Mouse (Mus musculus): Measurements from ENCODE around the gene Nrp1. TPM values are rescaled to one million over a fixed set of nuclear protein-coding genes. Genes with fewer than 3 reads are reported as not detected.

Gene Nrp1
- polyA plus RNA-seq, 1 experiment from 2014 or later, result 62.7 TPM

- no peak overlapping the region for H3K9ac ChIP-seq
- H3K4me1 ChIP-seq (replicated peaks), result no peaks in the 10 kb centered on the region
- H3K36me3 ChIP-seq, result peaks cover 11% of the 10 kb centered on the region; the same call in 1 of the 2 replicates
- WGBS, result 77% methylated on average over 1 of the region's 1 CpGs
- no peaks in the 10 kb centered on the region for H3K27me3 ChIP-seq (replicated peaks)
- no peak overlapping the region for H3K4me2 ChIP-seq (replicated peaks)
- no peak overlapping the region for H3K27ac ChIP-seq
- no peak for ATAC-seq
- H3K9me3 ChIP-seq, result no peaks in the 10 kb centered on the region
- no peak overlapping the region for H3K4me3 ChIP-seq (replicated peaks)
Observed at GRCm38 (mm10) chr8:128431082-128431481, 72.7 kb downstream of the Nrp1 start.

DNA sequence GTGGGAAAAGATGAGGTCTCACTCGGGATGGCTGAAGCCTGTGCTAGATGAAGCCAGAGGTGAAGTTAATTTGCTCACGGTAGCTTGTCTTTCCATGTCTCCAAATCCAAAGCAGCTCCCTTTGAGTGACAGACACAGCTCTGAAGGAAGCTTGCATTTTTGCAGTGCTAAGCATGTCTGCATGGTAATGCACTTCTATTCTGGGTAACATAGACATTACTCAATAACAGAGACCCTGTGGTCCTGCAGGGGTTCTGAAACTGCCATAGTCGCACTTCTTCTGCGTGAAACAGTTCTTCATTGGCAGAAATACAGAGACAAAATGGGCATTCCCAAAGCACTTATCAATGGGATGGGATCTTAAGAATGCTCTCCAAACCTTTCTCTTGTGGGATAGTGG, 77.3 kb downstream of the Nrp1 start:
- no peaks in the 10 kb centered on the region for H3K4me1 ChIP-seq (replicated peaks)
- no peak overlapping the region for H3K4me3 ChIP-seq (replicated peaks)
- H3K9ac ChIP-seq, result no peak overlapping the region
- ATAC-seq, result no peak
- H3K36me3 ChIP-seq, result 0 out of 2 replicates have a peak, but pooled peaks cover 9% of the 10 kb centered on the region
- no peak overlapping the region for H3K4me2 ChIP-seq (replicated peaks)
- no peak overlapping the region for H3K27ac ChIP-seq
- no peaks in the 10 kb centered on the region for H3K9me3 ChIP-seq
- WGBS, result 68% methylated on average over 4 of the region's 4 CpGs
- H3K27me3 ChIP-seq (replicated peaks), result no peaks in the 10 kb centered on the region

DNA sequence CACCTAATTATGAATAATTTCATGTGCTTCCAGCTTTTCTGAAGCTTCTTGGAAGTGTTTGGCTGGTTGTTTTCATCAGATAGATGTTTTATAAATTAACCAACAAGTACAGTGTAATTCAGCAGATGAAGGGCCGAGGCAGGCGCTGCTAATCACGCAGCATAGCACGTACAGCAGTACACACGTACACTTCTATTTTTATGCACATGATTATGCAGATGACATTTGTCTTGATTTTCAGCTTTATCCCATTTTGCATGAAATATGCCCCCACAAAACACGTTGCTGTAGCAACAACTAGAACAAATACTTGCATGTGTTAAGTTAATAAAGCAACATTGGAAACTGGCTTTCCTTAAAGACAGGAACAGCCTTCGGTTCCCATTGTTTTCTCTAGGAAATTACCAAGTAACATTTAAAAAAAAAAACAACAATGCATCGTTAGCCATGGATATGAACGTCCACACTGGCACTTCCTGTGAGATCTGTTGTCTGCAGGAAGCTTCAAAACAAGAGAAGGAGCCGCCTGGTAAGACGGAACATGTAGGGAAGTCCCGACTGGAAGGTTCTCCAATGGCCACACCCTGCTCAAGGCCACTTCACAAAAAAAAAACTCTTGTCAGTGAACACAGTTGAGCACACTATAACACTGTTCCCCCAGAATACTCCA, 78.9 kb downstream of the Nrp1 start:
- H3K4me2 ChIP-seq (replicated peaks), result no peak overlapping the region
- no peak for ATAC-seq
- H3K4me1 ChIP-seq (replicated peaks), result no peaks in the 10 kb centered on the region
- H3K9me3 ChIP-seq, result no peaks in the 10 kb centered on the region
- H3K27me3 ChIP-seq (replicated peaks), result no peaks in the 10 kb centered on the region
- H3K36me3 ChIP-seq, result 0 out of 2 replicates have a peak, but pooled peaks cover 9% of the 10 kb centered on the region
- WGBS, result 80% methylated on average over 12 of the region's 12 CpGs
- H3K9ac ChIP-seq, result no peak overlapping the region
- H3K4me3 ChIP-seq (replicated peaks), result no peak overlapping the region
- H3K27ac ChIP-seq, result no peak overlapping the region

- Histone ChIP-seq H3K9me3 (no peaks in the 10 kb centered on the region), H3K4me1 (replicated peaks) (no peaks in the 10 kb centered on the region), H3K9ac (no peak overlapping the region), H3K27me3 (replicated peaks) (no peaks in the 10 kb centered on the region), H3K4me3 (replicated peaks) (no peak overlapping the region), H3K36me3 (no peaks in the 10 kb centered on the region), H3K27ac (no peak overlapping the region), H3K4me2 (replicated peaks) (no peak overlapping the region)
- ATAC-seq, result no peak
- 54% methylated on average over 1 of the region's 1 CpGs for WGBS
Observed at GRCm38 (mm10) chr8:128441407-128441806, 83.0 kb downstream of the Nrp1 start.

GRCm38 (mm10) chr8:128445596-128445995, 87.2 kb downstream of the Nrp1 start:
- Histone ChIP-seq H3K4me1 (replicated peaks) (no peaks in the 10 kb centered on the region), H3K4me2 (replicated peaks) (no peak overlapping the region), H3K27me3 (replicated peaks) (no peaks in the 10 kb centered on the region), H3K36me3 (no peaks in the 10 kb centered on the region), H3K27ac (no peak overlapping the region), H3K9me3 (no peaks in the 10 kb centered on the region), H3K4me3 (replicated peaks) (no peak overlapping the region), H3K9ac (no peak overlapping the region)
- ATAC-seq, result no peak
- WGBS, result 63% methylated on average over 4 of the region's 4 CpGs

DNA sequence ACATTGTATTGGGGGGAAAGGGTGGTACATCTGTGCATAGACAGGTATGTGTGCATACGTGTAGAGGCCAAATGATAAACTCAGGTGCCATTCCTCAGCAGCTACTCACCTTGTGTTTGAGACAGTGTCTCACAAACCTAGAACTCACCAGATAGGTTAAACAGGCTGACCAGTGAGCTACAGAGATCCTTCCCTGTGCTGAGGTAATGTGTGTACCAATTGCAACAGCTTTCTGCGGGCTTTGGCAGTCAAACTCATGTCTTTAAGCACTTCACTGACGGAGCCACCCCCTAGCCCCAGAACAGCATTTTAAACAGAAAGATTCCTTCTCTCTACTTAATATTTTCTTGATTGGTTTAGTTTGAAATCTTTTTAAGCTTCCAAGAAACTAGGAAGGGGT, 88.2 kb downstream of the Nrp1 start:
- no peaks in the 10 kb centered on the region for H3K4me1 ChIP-seq (replicated peaks)
- 87% methylated on average over 3 of the region's 3 CpGs for WGBS
- H3K4me2 ChIP-seq (replicated peaks), result no peak overlapping the region
- no peak overlapping the region for H3K9ac ChIP-seq
- H3K36me3 ChIP-seq, result no peaks in the 10 kb centered on the region
- H3K27ac ChIP-seq, result no peak overlapping the region
- ATAC-seq, result no peak
- no peaks in the 10 kb centered on the region for H3K9me3 ChIP-seq
- H3K4me3 ChIP-seq (replicated peaks), result no peak overlapping the region
- no peaks in the 10 kb centered on the region for H3K27me3 ChIP-seq (replicated peaks)

- Histone ChIP-seq H3K9ac (no peak overlapping the region), H3K4me2 (replicated peaks) (no peak overlapping the region), H3K36me3 (no peaks in the 10 kb centered on the region), H3K9me3 (no peaks in the 10 kb centered on the region), H3K27me3 (replicated peaks) (no peaks in the 10 kb centered on the region), H3K4me1 (replicated peaks) (no peaks in the 10 kb centered on the region), H3K4me3 (replicated peaks) (no peak overlapping the region), H3K27ac (no peak overlapping the region)
- no peak for ATAC-seq
- 89% methylated on average over 3 of the region's 3 CpGs for WGBS
Observed at GRCm38 (mm10) chr8:128447320-128447719, 88.9 kb downstream of the Nrp1 start.

DNA sequence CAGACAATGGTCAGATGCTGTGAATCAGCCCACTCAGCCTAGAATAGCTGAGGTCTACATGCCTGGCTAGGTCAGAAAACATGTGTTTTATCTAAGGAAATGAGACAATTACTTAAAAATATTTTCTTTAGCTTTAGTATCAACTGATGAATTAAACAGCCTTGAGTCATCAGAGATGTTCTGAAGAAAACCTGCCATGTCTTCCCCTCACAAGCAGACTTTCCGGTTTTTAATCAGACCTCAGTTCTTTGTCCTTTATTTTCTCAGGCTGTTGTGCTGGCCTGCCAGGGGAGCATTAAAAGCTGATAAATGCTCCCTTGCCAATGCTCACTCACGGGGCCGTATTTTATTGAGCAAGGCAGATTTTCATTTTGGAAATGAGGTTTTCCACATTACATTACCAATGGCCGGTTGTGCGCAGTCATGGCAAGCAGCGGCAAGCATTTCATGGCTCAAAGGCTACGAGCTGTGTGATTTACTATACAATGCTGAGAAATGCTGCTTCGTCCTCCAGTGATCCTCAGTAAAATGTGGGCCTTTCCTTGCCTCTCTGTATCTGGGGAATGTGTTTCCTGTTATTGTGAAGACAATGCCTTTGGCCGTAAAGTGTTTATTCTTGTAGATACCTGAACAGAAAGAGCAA, 92.1 kb downstream of the Nrp1 start:
- no peak overlapping the region for H3K9ac ChIP-seq
- H3K27ac ChIP-seq, result peak overlapping the region; percentile 32; the same call in 1 of the 2 replicates
- H3K4me2 ChIP-seq (replicated peaks), result no peak overlapping the region

GRCm38 (mm10) chr8:128451121-128451520, 92.7 kb downstream of the Nrp1 start:
- Histone ChIP-seq H3K4me2 (replicated peaks) (no peak overlapping the region), H3K4me1 (replicated peaks) (no peaks in the 10 kb centered on the region), H3K9me3 (no peaks in the 10 kb centered on the region), H3K36me3 (no peaks in the 10 kb centered on the region), H3K9ac (no peak overlapping the region), H3K27me3 (replicated peaks) (no peaks in the 10 kb centered on the region), H3K4me3 (replicated peaks) (no peak overlapping the region), H3K27ac (0 out of 2 replicates have a peak overlapping the region, but pooled peaks have one; percentile 32)
- WGBS, result 50% methylated on average over 1 of the region's 1 CpGs
- no peak for ATAC-seq

More for the DNA sequence above, 92.1 kb downstream of the Nrp1 start:
- no peaks in the 10 kb centered on the region for H3K36me3 ChIP-seq
- no peaks in the 10 kb centered on the region for H3K27me3 ChIP-seq (replicated peaks)
- H3K4me1 ChIP-seq (replicated peaks), result no peaks in the 10 kb centered on the region
- no peaks in the 10 kb centered on the region for H3K9me3 ChIP-seq
- WGBS, result 67% methylated on average over 9 of the region's 9 CpGs
- no peak for ATAC-seq
- no peak overlapping the region for H3K4me3 ChIP-seq (replicated peaks)

DNA sequence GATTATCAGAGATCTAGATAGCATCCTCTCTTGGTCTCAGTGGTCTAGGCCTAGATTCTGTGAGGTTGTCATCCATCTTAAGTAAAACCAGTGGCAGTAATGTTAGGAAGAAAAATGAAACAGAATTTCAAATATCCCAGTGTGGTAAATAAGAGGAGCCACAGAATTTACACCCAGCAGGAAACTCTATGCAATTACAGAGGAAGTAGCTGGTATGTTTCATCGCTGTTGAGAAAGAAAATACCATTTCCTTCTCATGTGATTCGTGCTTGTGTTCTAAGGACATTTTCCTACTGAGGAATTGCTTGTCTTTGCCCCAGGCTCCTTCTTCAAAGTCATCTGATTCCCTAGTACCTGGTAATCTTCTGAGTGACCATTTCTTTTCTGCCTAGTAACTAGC, 95.1 kb downstream of the Nrp1 start:
- Histone ChIP-seq H3K9ac (no peak overlapping the region), H3K4me1 (replicated peaks) (no peaks in the 10 kb centered on the region), H3K27ac (no peak overlapping the region), H3K27me3 (replicated peaks) (no peaks in the 10 kb centered on the region), H3K4me2 (replicated peaks) (no peak overlapping the region), H3K4me3 (replicated peaks) (no peak overlapping the region), H3K36me3 (no peaks in the 10 kb centered on the region), H3K9me3 (no peaks in the 10 kb centered on the region)
- no peak for ATAC-seq
- 75% methylated on average over 2 of the region's 2 CpGs for WGBS

- 94% methylated on average over 3 of the region's 3 CpGs for WGBS
- Histone ChIP-seq H3K36me3 (no peaks in the 10 kb centered on the region), H3K27me3 (replicated peaks) (no peaks in the 10 kb centered on the region), H3K9ac (no peak overlapping the region), H3K9me3 (no peaks in the 10 kb centered on the region), H3K4me3 (replicated peaks) (no peak overlapping the region), H3K27ac (no peak overlapping the region), H3K4me1 (replicated peaks) (no peaks in the 10 kb centered on the region), H3K4me2 (replicated peaks) (no peak overlapping the region)
- no peak for ATAC-seq
Observed at GRCm38 (mm10) chr8:128454026-128454425, 95.6 kb downstream of the Nrp1 start.

DNA sequence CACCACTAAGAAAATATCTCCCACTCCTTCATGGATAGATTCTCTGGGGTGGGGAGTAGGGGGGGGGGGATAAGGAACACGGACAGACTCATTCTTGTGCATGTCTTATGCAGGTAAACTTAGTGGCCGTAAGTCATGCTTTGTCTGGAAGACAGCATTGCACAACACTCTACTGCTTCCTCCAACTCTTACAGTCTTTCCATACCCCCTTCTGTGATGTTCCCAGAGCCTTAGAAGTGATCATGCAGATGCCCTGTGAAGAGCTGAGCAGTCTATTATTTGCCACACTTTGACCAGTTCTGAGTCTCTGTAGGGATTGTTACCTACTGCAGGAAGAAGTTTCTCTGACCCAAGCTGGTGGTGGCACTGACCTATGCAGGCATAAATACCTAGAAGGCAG, 98.9 kb downstream of the Nrp1 start:
- Histone ChIP-seq H3K4me2 (replicated peaks) (no peak overlapping the region), H3K27me3 (replicated peaks) (no peaks in the 10 kb centered on the region), H3K4me3 (replicated peaks) (no peak overlapping the region), H3K9ac (no peak overlapping the region), H3K9me3 (no peaks in the 10 kb centered on the region), H3K27ac (no peak overlapping the region), H3K36me3 (no peaks in the 10 kb centered on the region), H3K4me1 (replicated peaks) (no peaks in the 10 kb centered on the region)
- 93% methylated on average over 2 of the region's 2 CpGs for WGBS
- no peak for ATAC-seq

GRCm38 (mm10) chr8:128459704-128460103, 101.3 kb downstream of the Nrp1 start:
- 65% methylated on average over 1 of the region's 1 CpGs for WGBS
- Histone ChIP-seq H3K4me3 (replicated peaks) (no peak overlapping the region), H3K4me2 (replicated peaks) (no peak overlapping the region), H3K27ac (no peak overlapping the region), H3K36me3 (no peaks in the 10 kb centered on the region), H3K27me3 (replicated peaks) (no peaks in the 10 kb centered on the region), H3K4me1 (replicated peaks) (no peaks in the 10 kb centered on the region), H3K9ac (no peak overlapping the region), H3K9me3 (no peaks in the 10 kb centered on the region)
- ATAC-seq, result no peak

All from intestine, embryonic 15.5 days (tissue).